Mouse (Mus musculus) lung, postnatal 4 days (tissue): ENCODE measurements around the gene Gm4707.
"Not testable (repeated sequence)": the region's sequence is repeated elsewhere in the genome, so short reads cannot be mapped to it uniquely, and the experiment has no call there.

Experiments used
- DNase-seq, 2 experiments: peaks; one replicate each; pipeline ENCODE4 v3.0.0; 2021

Gene Gm4707

GRCm38 (mm10) chr17:71444126-71444525 is 15.6 kb downstream of the Gm4707 start:
- no peak for DNase-seq

DNA sequence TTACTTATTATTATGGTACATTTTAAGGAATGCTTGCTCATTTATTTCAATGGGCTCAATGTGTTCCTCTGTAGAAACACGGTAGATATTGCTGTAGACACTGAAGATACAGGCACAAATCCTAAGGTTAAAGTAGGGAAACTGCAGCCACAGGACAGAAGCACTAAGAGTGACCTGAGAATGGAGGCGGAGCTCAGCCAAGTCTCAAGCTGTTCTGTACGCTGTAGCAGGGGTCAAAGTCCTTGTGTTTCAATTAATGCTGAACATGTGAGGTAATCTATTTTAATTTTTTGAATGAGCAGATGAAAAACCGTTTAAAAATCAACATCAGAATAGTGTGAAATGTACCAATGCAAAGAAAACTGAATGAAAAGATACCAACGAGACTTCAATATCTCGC is 16.4 kb downstream of the Gm4707 start:
- no peak for DNase-seq

- not testable (repeated sequence) for DNase-seq
Measured at GRCm38 (mm10) chr17:71422502-71422901, 37.2 kb downstream of the Gm4707 start.

- not testable (repeated sequence) for DNase-seq
Measured at GRCm38 (mm10) chr17:71419448-71419847, 40.3 kb downstream of the Gm4707 start.

DNA sequence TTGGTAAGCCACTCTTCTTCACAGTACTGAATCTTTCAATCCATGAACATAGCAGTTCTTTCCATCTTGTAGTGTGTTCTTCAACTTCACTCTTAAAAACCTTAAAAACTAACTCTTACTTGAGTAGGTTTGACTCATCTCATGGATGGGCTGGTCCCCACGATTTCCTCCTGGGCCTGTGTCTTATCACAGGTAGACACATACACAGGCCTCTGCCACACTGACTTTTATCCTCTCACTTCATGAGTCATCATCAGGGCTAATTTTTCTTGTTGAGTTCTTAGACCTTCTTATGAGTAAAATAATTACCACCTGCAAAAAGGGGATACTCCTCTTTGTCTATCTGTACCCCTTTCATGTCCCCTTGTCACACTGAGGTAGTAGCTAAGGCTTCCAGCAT is 42.7 kb downstream of the Gm4707 start:
- no peak for DNase-seq
